Mouse (Mus musculus): ENCODE measurements around the gene Kbtbd13.

Kbtbd13 gene

GRCm38 (mm10) chr9:65393606-65394005 lies 2.2 kb upstream of the Kbtbd13 start:
- DNase-seq (ENCODE audit: low spot score in 2 of 2) = no peak

- peak; percentile 30 to 47 for DNase-seq (ENCODE audit: low spot score in 2 of 2)
Measured at GRCm38 (mm10) chr9:65392638-65393364, 1.3 kb upstream of the Kbtbd13 start.

GRCm38 (mm10) chr9:65390752-65391612 lies 470 bp downstream of the Kbtbd13 start:
- DNase-seq (ENCODE audit: low spot score in 2 of 2) = no peak

GRCm38 (mm10) chr9:65386373-65387140 lies 4.9 kb downstream of the Kbtbd13 start:
- no peak for DNase-seq (ENCODE audit: low spot score in 2 of 2)

GRCm38 (mm10) chr9:65384276-65384675 lies 7.2 kb downstream of the Kbtbd13 start:
- DNase-seq (ENCODE audit: low spot score in 2 of 2) = no peak

GRCm38 (mm10) chr9:65382751-65383097 lies 8.7 kb downstream of the Kbtbd13 start:
- DNase-seq (ENCODE audit: low spot score in 2 of 2) = no peak

- no peak for DNase-seq (ENCODE audit: low spot score in 2 of 2)
Measured at GRCm38 (mm10) chr9:65382031-65382750, 9.3 kb downstream of the Kbtbd13 start.

GRCm38 (mm10) chr9:65381017-65381590 lies 10.3 kb downstream of the Kbtbd13 start:
- no peak for DNase-seq (ENCODE audit: low spot score in 2 of 2)

- DNase-seq (ENCODE audit: low spot score in 2 of 2) = no peak
Measured at GRCm38 (mm10) chr9:65375163-65375934, 16.1 kb downstream of the Kbtbd13 start.

GRCm38 (mm10) chr9:65374468-65375162 lies 16.8 kb downstream of the Kbtbd13 start:
- no peak for DNase-seq (ENCODE audit: low spot score in 2 of 2)

- DNase-seq (ENCODE audit: low spot score in 2 of 2) = no peak
Measured at GRCm38 (mm10) chr9:65372449-65372848, 19.0 kb downstream of the Kbtbd13 start.

GRCm38 (mm10) chr9:65371756-65372155 lies 19.7 kb downstream of the Kbtbd13 start:
- no peak for DNase-seq (ENCODE audit: low spot score in 2 of 2)

GRCm38 (mm10) chr9:65365721-65366120 lies 25.7 kb downstream of the Kbtbd13 start:
- DNase-seq (ENCODE audit: low spot score in 2 of 2) = no peak

GRCm38 (mm10) chr9:65363684-65364083 lies 27.8 kb downstream of the Kbtbd13 start:
- DNase-seq (ENCODE audit: low spot score in 2 of 2) = no peak

GRCm38 (mm10) chr9:65360641-65361448 lies 30.6 kb downstream of the Kbtbd13 start, which contains the start of gene Ubap1l:
Ubap1l (plus strand) TSS chr9:65361041.
- no peak for DNase-seq (ENCODE audit: low spot score in 2 of 2)

- DNase-seq (ENCODE audit: low spot score in 2 of 2) = peak in 1 of 2 experiments; percentile 10
Measured at GRCm38 (mm10) chr9:65358956-65359480, 32.4 kb downstream of the Kbtbd13 start.

GRCm38 (mm10) chr9:65356971-65357370 lies 34.5 kb downstream of the Kbtbd13 start:
- no peak for DNase-seq (ENCODE audit: low spot score in 2 of 2)

GRCm38 (mm10) chr9:65356561-65356960 lies 34.9 kb downstream of the Kbtbd13 start:
- no peak for DNase-seq (ENCODE audit: low spot score in 2 of 2)

GRCm38 (mm10) chr9:65353251-65353650 lies 38.2 kb downstream of the Kbtbd13 start:
- DNase-seq (ENCODE audit: low spot score in 2 of 2) = no peak

All from spleen, postnatal 36 days (tissue).